Mouse (Mus musculus) left cerebral cortex, postnatal 10 days (tissue): Measurements from ENCODE around the gene Olfr1444. TPM values are rescaled to one million over a fixed set of nuclear protein-coding genes. Genes with fewer than 3 reads are reported as not detected.

Source experiments
- DNase-seq, 2 experiments: peaks; one replicate each; pipeline ENCODE4 v3.0.0; 2021 to 2022; ENCODE audit warnings: low spot score in 2 of 2, mixed read lengths in 1 of 2; ENCODE audit errors: extremely low spot score in 1 of 2
- intact Hi-C: fragments of 180-260 bp; cut with DNase I; formaldehyde crosslinking; loops from one replicate; pipeline ENCODE4 v1.15.1; 2025
- total RNA-seq, 2 experiments: library from RNA; stranded (reverse); gene quantifications; 2 replicates each; pipeline ENCODE4 v1.2.3; 2021

Gene Olfr1444
- not detected for total RNA-seq

GRCm38 (mm10) chr19:12856983-12857382, at the start of gene Olfr1444:
TSS of gene Olfr1444 (plus strand) at chr19:12857283.
- no peak for DNase-seq
- intact Hi-C loops, result no loop called here

DNA sequence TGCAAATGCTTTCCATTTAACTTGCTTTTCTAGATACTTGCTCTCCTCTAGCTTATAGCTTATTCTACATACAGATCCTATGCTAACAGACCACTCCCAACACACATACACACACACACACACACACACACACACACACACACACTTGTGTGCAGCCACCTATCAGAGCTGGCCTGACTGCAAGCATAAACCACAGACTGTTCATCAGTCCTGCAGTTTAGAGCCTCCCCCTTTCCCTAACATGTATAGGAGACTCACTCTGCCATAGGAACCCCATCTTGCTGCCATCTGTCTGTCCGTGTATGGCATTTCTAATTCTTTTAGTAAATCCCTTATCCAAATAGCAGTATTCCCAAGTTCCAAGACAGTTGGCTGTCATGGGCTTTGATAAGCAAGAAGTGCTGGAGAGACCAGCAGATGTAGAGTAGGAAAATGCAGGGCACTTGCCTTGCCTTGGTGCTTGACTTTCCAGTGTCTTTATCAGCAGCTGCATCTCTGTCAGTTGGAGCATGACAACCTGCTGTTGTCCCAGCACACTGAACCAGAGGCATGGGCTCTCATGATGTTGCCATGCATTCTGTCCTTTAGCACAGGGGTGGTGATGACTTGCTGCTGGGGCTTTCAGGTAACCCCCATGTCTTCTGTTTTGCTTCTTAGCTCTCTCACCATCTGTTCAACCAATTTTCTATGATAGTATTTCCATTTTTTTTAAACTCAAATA, 44.3 kb upstream of the Olfr1444 start:
- DNase-seq, result no peak
- intact Hi-C loops, result no loop called here

DNA sequence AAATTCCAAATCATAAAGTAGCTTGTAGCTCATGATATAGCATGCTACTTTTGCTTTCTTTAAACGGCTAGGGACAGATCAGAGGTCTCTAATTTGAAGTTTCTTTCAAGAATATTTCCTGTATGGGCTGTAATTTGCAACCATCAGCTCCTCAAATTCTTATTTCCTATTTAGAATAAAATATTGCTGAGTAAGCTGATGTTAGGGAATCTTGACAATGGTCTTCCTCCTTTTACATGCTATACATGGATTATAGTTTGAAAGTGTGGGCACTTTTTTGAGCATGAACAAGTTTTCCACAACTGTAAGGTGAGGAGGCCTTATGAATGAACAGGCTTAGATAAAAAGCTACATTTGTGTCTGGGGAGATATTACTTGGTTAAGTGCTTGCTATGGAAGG, 43.2 kb upstream of the Olfr1444 start:
- intact Hi-C loops, result no loop called here
- DNase-seq, result no peak

DNA sequence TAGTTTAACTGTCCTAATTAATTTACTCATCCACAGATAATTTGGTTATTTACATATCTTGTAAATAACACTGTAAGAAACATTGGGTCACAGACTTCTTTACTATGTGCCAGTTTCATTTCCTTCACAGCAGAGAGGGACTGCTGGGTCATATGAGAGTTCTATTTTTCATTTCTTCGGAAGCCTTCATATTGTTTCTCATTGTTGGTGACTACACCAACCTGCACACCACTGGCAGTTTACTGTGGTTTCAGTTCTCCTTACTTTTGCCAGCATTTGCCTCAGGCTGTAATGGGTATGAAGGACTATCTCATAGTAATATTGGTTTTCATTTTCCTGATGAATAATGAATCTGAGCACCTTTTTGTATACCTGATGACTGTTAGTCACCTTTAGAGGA, 38.6 kb upstream of the Olfr1444 start:
- intact Hi-C loops, result no loop called here
- DNase-seq, result no peak

DNA sequence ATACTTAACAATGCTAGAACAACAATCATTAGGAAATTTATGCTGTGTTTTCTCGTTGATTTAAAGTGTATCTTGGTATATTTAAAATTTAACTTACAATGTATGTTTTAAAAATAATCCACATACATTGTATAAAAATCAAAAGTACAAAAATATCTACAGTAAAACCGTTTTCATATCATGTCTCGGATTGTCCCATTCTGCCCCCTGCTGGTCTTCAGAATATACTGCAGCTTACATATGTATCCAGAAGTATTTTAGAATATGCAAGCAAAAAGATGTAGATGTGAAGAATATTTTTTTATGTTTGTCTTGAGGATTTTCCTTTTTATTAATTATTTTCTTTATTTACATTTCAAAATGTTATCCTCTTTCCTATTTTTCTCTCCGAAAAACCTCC, 36.7 kb upstream of the Olfr1444 start:
- DNase-seq, result no peak

GRCm38 (mm10) chr19:12824549-12824948, 32.5 kb upstream of the Olfr1444 start:
- DNase-seq, result no peak
- intact Hi-C loops, result no loop called here

More for the DNA sequence above, 36.7 kb upstream of the Olfr1444 start:
- intact Hi-C loops, result no loop called here

- intact Hi-C loops, result no loop called here
- no peak for DNase-seq
These were observed 26.2 kb upstream of the Olfr1444 start for GRCm38 (mm10) chr19:12830823-12831430.

DNA sequence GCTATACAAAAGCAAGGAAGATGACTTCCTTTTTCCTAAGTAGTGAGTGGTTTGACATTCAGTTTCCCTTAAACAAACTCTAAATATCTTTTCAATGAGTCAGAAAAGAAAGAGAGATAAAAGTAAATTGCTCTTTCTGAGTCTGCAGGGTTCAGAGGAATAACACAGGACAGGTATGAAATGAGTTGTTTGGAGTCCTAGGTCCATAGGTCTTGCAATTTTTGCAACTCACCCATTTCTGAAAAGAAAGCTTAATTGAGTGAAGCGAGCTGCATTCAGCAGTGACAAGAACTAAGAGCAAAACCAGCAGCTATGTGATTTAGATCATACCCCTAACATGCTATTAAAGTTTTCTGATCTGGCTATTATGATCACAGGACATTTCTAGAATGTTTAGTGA, 25.5 kb upstream of the Olfr1444 start:
- intact Hi-C loops, result no loop called here

GRCm38 (mm10) chr19:12833625-12834024, 23.5 kb upstream of the Olfr1444 start:
- DNase-seq, result no peak
- intact Hi-C loops, result no loop called here

More for the DNA sequence above, 25.5 kb upstream of the Olfr1444 start:
- no peak for DNase-seq

- no peak for DNase-seq
- intact Hi-C loops, result no loop called here
These were observed 18.6 kb upstream of the Olfr1444 start for GRCm38 (mm10) chr19:12838507-12838906.

GRCm38 (mm10) chr19:12846382-12846781, 10.7 kb upstream of the Olfr1444 start, which contains the start of gene Gm5244:
TSS of gene Gm5244 (plus strand) at chr19:12846682.
- intact Hi-C loops, result no loop called here

DNA sequence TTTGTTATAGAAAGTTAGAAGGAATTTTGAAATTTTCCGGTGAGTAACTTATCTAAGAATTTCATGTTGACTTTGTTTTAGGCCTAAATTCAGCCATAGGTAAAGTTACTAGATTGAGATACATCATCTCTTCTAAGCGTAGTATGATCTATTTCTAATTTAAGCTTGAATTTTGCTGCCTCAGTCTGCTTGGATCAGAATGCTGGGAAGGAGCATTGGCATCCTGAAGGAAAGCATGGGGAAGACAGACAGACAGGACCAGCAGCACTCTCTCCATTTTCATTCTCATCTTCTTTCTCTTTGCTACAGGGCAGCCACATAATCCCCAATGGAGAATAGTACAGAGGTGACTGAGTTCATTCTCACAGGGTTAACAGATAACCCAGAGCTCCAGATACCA, 26.5 kb downstream of the Olfr1444 start, which contains the start of gene Olfr1445:
Gene Olfr1445 (plus strand): TSS at position 301 of the 400 bp plus-strand sequence.
- DNase-seq, result no peak
- intact Hi-C loops, result no loop called here

More at GRCm38 (mm10) chr19:12846382-12846781, 10.7 kb upstream of the Olfr1444 start, which contains the start of gene Gm5244:
- no peak for DNase-seq

GRCm38 (mm10) chr19:12893424-12893823, 36.3 kb downstream of the Olfr1444 start, which contains the start of gene Olfr1446:
TSS of gene Olfr1446 (minus strand) at chr19:12893524.
- intact Hi-C loops, result no loop called here
- DNase-seq, result no peak

GRCm38 (mm10) chr19:12903643-12904042, 46.6 kb downstream of the Olfr1444 start, which contains the start of gene Olfr1447:
TSS of gene Olfr1447 (minus strand) at chr19:12903743.
- intact Hi-C loops, result no loop called here

More at GRCm38 (mm10) chr19:12903643-12904042, 46.6 kb downstream of the Olfr1444 start, which contains the start of gene Olfr1447:
- no peak for DNase-seq

Other genes starting within 250 kb of the Olfr1444 start
- gene Glyat, start 224.0 kb upstream of the Olfr1444 start, total RNA-seq, result not detected
- not detected for gene Olfr1442, start 186.8 kb upstream of the Olfr1444 start, total RNA-seq
- not detected for gene Olfr1443, start 179.2 kb upstream of the Olfr1444 start, total RNA-seq
- not detected for gene Keg1, start 161.5 kb upstream of the Olfr1444 start, total RNA-seq
- 1 to 10 TPM; 1.2 to 2.6 TPM for gene Cntf, start 91.7 kb upstream of the Olfr1444 start, total RNA-seq
- 10 to 100 TPM; 73.3 to 74.1 TPM for gene Zfp91, start 61.2 kb upstream of the Olfr1444 start, total RNA-seq
- 1 to 10 TPM; 1.1 to 1.5 TPM for gene Lpxn, start 61.1 kb upstream of the Olfr1444 start, total RNA-seq
- not detected for gene Gm5244, start 10.6 kb upstream of the Olfr1444 start, total RNA-seq
- gene Olfr1445, start 26.6 kb downstream of the Olfr1444 start, total RNA-seq, result not detected
- gene Olfr1446, start 36.2 kb downstream of the Olfr1444 start, total RNA-seq, result not detected
- gene Olfr1447, start 46.5 kb downstream of the Olfr1444 start, total RNA-seq, result not detected
- not detected for gene Olfr1448, start 67.1 kb downstream of the Olfr1444 start, total RNA-seq
- not detected for gene Olfr1449, start 73.6 kb downstream of the Olfr1444 start, total RNA-seq
- gene Olfr1450, start 93.0 kb downstream of the Olfr1444 start, total RNA-seq, result not detected
- not detected for gene Olfr1451, start 137.7 kb downstream of the Olfr1444 start, total RNA-seq
- not detected for gene Olfr1453, start 171.0 kb downstream of the Olfr1444 start, total RNA-seq
- not detected for gene Olfr1454, start 203.3 kb downstream of the Olfr1444 start, total RNA-seq
- not detected for gene Olfr1457, start 240.6 kb downstream of the Olfr1444 start, total RNA-seq
- not detected for gene Olfr1458, start 249.5 kb downstream of the Olfr1444 start, total RNA-seq